Mouse (Mus musculus) cerebellum, adult 9-11 months (tissue): ENCODE data around the gene Abhd17a.

Experiments
- DNase-seq: peaks from one replicate; pipeline ENCODE4 v3.0.0; 2022

The Abhd17a gene

GRCm38 (mm10) chr10:80545590-80545989, 44.6 kb downstream of the Abhd17a start:
- no peak for DNase-seq

GRCm38 (mm10) chr10:80543873-80544272, 46.3 kb downstream of the Abhd17a start:
- DNase-seq = no peak

GRCm38 (mm10) chr10:80539493-80539892, 50.6 kb downstream of the Abhd17a start:
- DNase-seq = no peak

GRCm38 (mm10) chr10:80538710-80539394, 51.3 kb downstream of the Abhd17a start, which contains the start of gene Atp8b3:
Atp8b3 (minus strand) TSS chr10:80539124.
- peak; percentile 47 for DNase-seq

GRCm38 (mm10) chr10:80538180-80538579, 52.0 kb downstream of the Abhd17a start:
- no peak for DNase-seq

GRCm38 (mm10) chr10:80535711-80536110, 54.4 kb downstream of the Abhd17a start:
- DNase-seq = no peak

- no peak for DNase-seq
Measured at GRCm38 (mm10) chr10:80535071-80535470, 55.1 kb downstream of the Abhd17a start.

- DNase-seq = no peak
Measured at GRCm38 (mm10) chr10:80533704-80534103, 56.4 kb downstream of the Abhd17a start.
